Mouse (Mus musculus) embryonic facial prominence, embryonic 13.5 days (tissue): ENCODE data around the gene Gm11939. TPM values are rescaled to one million over a fixed set of nuclear protein-coding genes. Genes with fewer than 3 reads are reported as not detected.
A peak's percentile ranks its signal among the peaks of the same experiment; 100 is the strongest.
"Not testable (repeated sequence)": the region's sequence is repeated elsewhere in the genome, so short reads cannot be mapped to it uniquely, and the experiment has no call there.

ENCODE experiments used
- ATAC-seq: fragments of 200-750 bp; cut with Nextera tagmentation; 2 replicates; pipeline ENCODE4 v1.8.0; 2017; ENCODE audit warnings: low read depth; ENCODE audit not compliant: insufficient number of reproducible peaks, insufficient read depth, low FRiP score, low TSS enrichment
- H3K27ac ChIP-seq: fragments of 300-500 bp; sonication (generic); 2 replicates; pipeline ENCODE4 v1.5.1; 2015; ENCODE audit warnings: moderate library complexity, mild to moderate bottlenecking, inconsistent platforms
- H3K27me3 ChIP-seq: fragments of 300-500 bp; sonication (generic); 2 replicates; pipeline ENCODE4 v1.6.1; 2015; ENCODE audit warnings: mild to moderate bottlenecking, inconsistent platforms
- H3K36me3 ChIP-seq: fragments of 300-500 bp; sonication (generic); 2 replicates; pipeline ENCODE4 v1.6.1; 2015; ENCODE audit warnings: mild to moderate bottlenecking, inconsistent platforms
- H3K4me1 ChIP-seq: fragments of 300-500 bp; sonication (generic); 2 replicates; pipeline ENCODE4 v1.6.1; 2015; ENCODE audit warnings: inconsistent platforms
- H3K4me2 ChIP-seq: fragments of 300-500 bp; sonication (generic); 2 replicates; pipeline ENCODE4 v1.6.1; 2015; ENCODE audit warnings: moderate library complexity, mild to moderate bottlenecking, inconsistent platforms
- H3K4me3 ChIP-seq: fragments of 300-500 bp; sonication (generic); 2 replicates; pipeline ENCODE4 v1.5.1; 2015; ENCODE audit warnings: mild to moderate bottlenecking, inconsistent platforms
- H3K9ac ChIP-seq: fragments of 300-500 bp; sonication (generic); 2 replicates; pipeline ENCODE4 v1.6.1; 2015; ENCODE audit warnings: mild to moderate bottlenecking, inconsistent platforms
- H3K9me3 ChIP-seq: fragments of 300-500 bp; sonication (generic); 2 replicates; pipeline ENCODE4 v1.6.1; 2016; ENCODE audit warnings: inconsistent platforms
- WGBS: fragments of 180-500 bp; shearing (Covaris S2); methylation state at CpG from one replicate; pipeline ENCODE4 v1.1.7; 2015; ENCODE audit warnings: mixed read lengths; 5-methylcytosine and 5-hydroxymethylcytosine counted together
- polyA plus RNA-seq: library from polyadenylated mRNA; unstranded; fragments of >200 nt; fragmentation: Nextera tagmentation; extraction: Ambion mirVana; gene quantifications from 2 replicates; pipeline ENCODE4 v1.2.1, GENCODE M21; 2015

Gm11939 gene
- polyA plus RNA-seq: not detected in 2 replicates

GRCm38 (mm10) chr11:99559366-99559765, at the start of gene Gm11939:
TSS of gene Gm11939 (minus strand) at chr11:99559466.
- Histone ChIP-seq H3K27me3 (no peaks in the 10 kb centered on the region), H3K4me2 (no peak within 1 kb of the TSS), H3K4me1 (no peaks in the 10 kb centered on the region), H3K4me3 (no peak within 1 kb of the TSS), H3K27ac (no peak within 1 kb of the TSS), H3K9ac (no peak within 1 kb of the TSS), H3K36me3 (no peaks in the 10 kb centered on the region), H3K9me3 (no peaks in the 10 kb centered on the region)
- no peak for ATAC-seq
- 91% methylated on average over 9 of the region's 9 CpGs for WGBS

GRCm38 (mm10) chr11:99603208-99603607, 43.9 kb upstream of the Gm11939 start, which contains the start of gene Gm11938:
TSS of gene Gm11938 (minus strand) at chr11:99603308.
- not testable (repeated sequence) for H3K4me2 ChIP-seq, H3K9me3 ChIP-seq, H3K4me1 ChIP-seq, H3K27me3 ChIP-seq, H3K36me3 ChIP-seq, H3K27ac ChIP-seq, H3K4me3 ChIP-seq, ATAC-seq, H3K9ac ChIP-seq
- WGBS: 71% methylated on average over 1 of the region's 1 CpGs

- not testable (repeated sequence) for ATAC-seq, H3K9ac ChIP-seq, H3K9me3 ChIP-seq, H3K4me1 ChIP-seq, H3K36me3 ChIP-seq, H3K4me2 ChIP-seq, H3K4me3 ChIP-seq, H3K27me3 ChIP-seq, H3K27ac ChIP-seq
- 84% methylated on average over 6 of the region's 6 CpGs for WGBS
These were observed 38.5 kb upstream of the Gm11939 start, which contains the start of gene Krtap9-3 for GRCm38 (mm10) chr11:99597742-99598141. TSS of gene Krtap9-3 (minus strand) at chr11:99598105.

- 84% methylated on average over 6 of the region's 6 CpGs for WGBS
- Histone ChIP-seq H3K4me3 (no peak within 1 kb of the TSS), H3K27ac (no peak within 1 kb of the TSS), H3K36me3 (no peaks in the 10 kb centered on the region), H3K27me3 (no peaks in the 10 kb centered on the region), H3K9ac (no peak within 1 kb of the TSS), H3K9me3 (no peaks in the 10 kb centered on the region), H3K4me1 (no peaks in the 10 kb centered on the region), H3K4me2 (no peak within 1 kb of the TSS)
- no peak for ATAC-seq
These were observed 31.7 kb upstream of the Gm11939 start, which contains the start of gene Krtap1-3 for GRCm38 (mm10) chr11:99590981-99591380. TSS of gene Krtap1-3 (minus strand) at chr11:99591339.

GRCm38 (mm10) chr11:99585096-99585495, 25.8 kb upstream of the Gm11939 start:
- no peaks in the 10 kb centered on the region for H3K4me1 ChIP-seq
- H3K9ac ChIP-seq: no peak overlapping the region
- 91% methylated on average over 7 of the region's 7 CpGs for WGBS
- no peak overlapping the region for H3K4me2 ChIP-seq
- no peaks in the 10 kb centered on the region for H3K9me3 ChIP-seq
- ATAC-seq: no peak
- H3K27ac ChIP-seq: no peak overlapping the region
- H3K27me3 ChIP-seq: no peaks in the 10 kb centered on the region
- no peak overlapping the region for H3K4me3 ChIP-seq
- no peaks in the 10 kb centered on the region for H3K36me3 ChIP-seq

GRCm38 (mm10) chr11:99583245-99583704, 24.0 kb upstream of the Gm11939 start, which contains the start of gene Krtap1-4:
TSS of gene Krtap1-4 (minus strand) at chr11:99583654.
- H3K9me3 ChIP-seq: no peaks in the 10 kb centered on the region
- H3K4me2 ChIP-seq: no peak within 1 kb of the TSS
- no peaks in the 10 kb centered on the region for H3K4me1 ChIP-seq
- no peaks in the 10 kb centered on the region for H3K27me3 ChIP-seq
- no peak within 1 kb of the TSS for H3K4me3 ChIP-seq
- ATAC-seq: no peak
- no peak within 1 kb of the TSS for H3K27ac ChIP-seq
- H3K9ac ChIP-seq: no peak within 1 kb of the TSS
- H3K36me3 ChIP-seq: no peaks in the 10 kb centered on the region
- 71% methylated on average over 5 of the region's 5 CpGs for WGBS

- H3K36me3 ChIP-seq: no peaks in the 10 kb centered on the region
- no peak for ATAC-seq
- H3K4me2 ChIP-seq: no peak overlapping the region
- no peak overlapping the region for H3K27ac ChIP-seq
- H3K9ac ChIP-seq: no peak overlapping the region
- WGBS: 79% methylated on average over 6 of the region's 6 CpGs
- H3K9me3 ChIP-seq: no peaks in the 10 kb centered on the region
- no peaks in the 10 kb centered on the region for H3K27me3 ChIP-seq
- no peaks in the 10 kb centered on the region for H3K4me1 ChIP-seq
- no peak overlapping the region for H3K4me3 ChIP-seq
These were observed 22.3 kb upstream of the Gm11939 start for GRCm38 (mm10) chr11:99581564-99581963.

GRCm38 (mm10) chr11:99581051-99581450, 21.8 kb upstream of the Gm11939 start:
- 82% methylated on average over 5 of the region's 5 CpGs for WGBS
- Histone ChIP-seq H3K36me3 (no peaks in the 10 kb centered on the region), H3K4me3 (no peak overlapping the region), H3K9me3 (no peaks in the 10 kb centered on the region), H3K4me2 (no peak overlapping the region), H3K27me3 (no peaks in the 10 kb centered on the region), H3K4me1 (no peaks in the 10 kb centered on the region), H3K9ac (no peak overlapping the region), H3K27ac (no peak overlapping the region)
- ATAC-seq: no peak

GRCm38 (mm10) chr11:99580636-99581035, 21.4 kb upstream of the Gm11939 start, which contains the start of gene Krtap1-5:
TSS of gene Krtap1-5 (minus strand) at chr11:99581016.
- Histone ChIP-seq H3K27me3 (no peaks in the 10 kb centered on the region), H3K27ac (no peak within 1 kb of the TSS), H3K4me2 (no peak within 1 kb of the TSS), H3K36me3 (no peaks in the 10 kb centered on the region), H3K9me3 (no peaks in the 10 kb centered on the region), H3K4me1 (no peaks in the 10 kb centered on the region), H3K9ac (no peak within 1 kb of the TSS), H3K4me3 (no peak within 1 kb of the TSS)
- WGBS: 89% methylated on average over 6 of the region's 6 CpGs
- ATAC-seq: no peak

GRCm38 (mm10) chr11:99574106-99574505, 14.8 kb upstream of the Gm11939 start:
- 7% methylated on average over 7 of the region's 7 CpGs for WGBS
- ATAC-seq: no peak
- Histone ChIP-seq H3K27ac (no peak overlapping the region), H3K27me3 (no peaks in the 10 kb centered on the region), H3K4me2 (peak overlapping the region; percentile 53), H3K9ac (0 out of 2 replicates have a peak overlapping the region, but pooled peaks have one; percentile 51), H3K9me3 (no peaks in the 10 kb centered on the region), H3K4me1 (0 out of 2 replicates have a peak, but pooled peaks cover 2% of the 10 kb centered on the region), H3K36me3 (no peaks in the 10 kb centered on the region), H3K4me3 (no peak overlapping the region)

GRCm38 (mm10) chr11:99573164-99573563, 13.9 kb upstream of the Gm11939 start:
- Histone ChIP-seq H3K27me3 (no peaks in the 10 kb centered on the region), H3K4me1 (0 out of 2 replicates have a peak, but pooled peaks cover 2% of the 10 kb centered on the region), H3K9ac (no peak overlapping the region), H3K4me2 (no peak overlapping the region), H3K9me3 (no peaks in the 10 kb centered on the region), H3K36me3 (no peaks in the 10 kb centered on the region), H3K27ac (no peak overlapping the region), H3K4me3 (no peak overlapping the region)
- no peak for ATAC-seq
- WGBS: 63% methylated on average over 4 of the region's 4 CpGs

- Histone ChIP-seq H3K27me3 (no peaks in the 10 kb centered on the region), H3K36me3 (no peaks in the 10 kb centered on the region), H3K27ac (no peak within 1 kb of the TSS), H3K4me1 (no peaks in the 10 kb centered on the region), H3K9ac (no peak within 1 kb of the TSS), H3K9me3 (no peaks in the 10 kb centered on the region), H3K4me3 (no peak within 1 kb of the TSS), H3K4me2 (no peak within 1 kb of the TSS)
- no peak for ATAC-seq
- 86% methylated on average over 7 of the region's 7 CpGs for WGBS
These were observed 7.3 kb upstream of the Gm11939 start, which contains the start of gene Krtap3-1 for GRCm38 (mm10) chr11:99566530-99566929. TSS of gene Krtap3-1 (minus strand) at chr11:99566630.
